Mouse (Mus musculus): ENCODE measurements at regions not wholly inside any gene's neighbourhood (a gene's known extent, or its start where the extent isn't known, plus 50 kb on each side); places are given as distances from the start of the nearest gene placed in this dataset.

GRCm38 (mm10) chr1:120667776-120668175 lies 65.6 kb downstream of the En1 start:
- DNase-seq: no peak

DNA sequence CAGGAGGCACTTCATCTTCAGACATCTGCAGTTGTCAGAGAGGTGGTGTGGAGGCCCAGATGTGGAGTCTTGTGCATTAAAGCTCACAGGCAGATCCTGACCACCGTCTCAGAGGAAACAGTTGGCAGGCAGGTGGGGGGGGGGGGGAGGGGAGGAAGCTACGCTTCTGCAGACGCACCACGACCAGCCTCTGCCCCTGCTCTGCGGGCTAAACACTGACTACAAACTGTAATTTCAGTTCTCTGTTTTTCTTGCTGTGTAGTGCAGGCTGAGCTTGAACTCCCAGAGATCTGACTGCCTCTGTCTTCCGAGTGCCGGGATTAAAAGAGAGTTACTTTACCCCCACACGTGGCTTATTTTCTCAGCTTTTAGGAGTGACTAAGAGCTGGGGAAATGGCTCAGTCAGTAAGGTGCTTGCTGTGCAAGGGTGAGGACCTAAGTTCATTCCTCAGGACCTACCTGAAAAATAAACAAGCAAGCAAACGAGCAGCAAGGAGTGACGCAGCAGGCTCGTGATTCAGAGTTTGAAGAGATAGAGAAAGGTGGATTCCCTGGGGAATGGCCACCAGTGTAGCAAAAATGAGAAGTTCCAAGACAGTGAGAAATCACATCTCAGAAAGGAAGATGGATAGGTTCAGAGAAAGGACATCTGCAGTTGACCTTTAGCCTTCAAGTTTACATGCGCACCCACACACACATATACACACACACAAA lies 81.5 kb downstream of the En1 start:
- DNase-seq: no peak

DNA sequence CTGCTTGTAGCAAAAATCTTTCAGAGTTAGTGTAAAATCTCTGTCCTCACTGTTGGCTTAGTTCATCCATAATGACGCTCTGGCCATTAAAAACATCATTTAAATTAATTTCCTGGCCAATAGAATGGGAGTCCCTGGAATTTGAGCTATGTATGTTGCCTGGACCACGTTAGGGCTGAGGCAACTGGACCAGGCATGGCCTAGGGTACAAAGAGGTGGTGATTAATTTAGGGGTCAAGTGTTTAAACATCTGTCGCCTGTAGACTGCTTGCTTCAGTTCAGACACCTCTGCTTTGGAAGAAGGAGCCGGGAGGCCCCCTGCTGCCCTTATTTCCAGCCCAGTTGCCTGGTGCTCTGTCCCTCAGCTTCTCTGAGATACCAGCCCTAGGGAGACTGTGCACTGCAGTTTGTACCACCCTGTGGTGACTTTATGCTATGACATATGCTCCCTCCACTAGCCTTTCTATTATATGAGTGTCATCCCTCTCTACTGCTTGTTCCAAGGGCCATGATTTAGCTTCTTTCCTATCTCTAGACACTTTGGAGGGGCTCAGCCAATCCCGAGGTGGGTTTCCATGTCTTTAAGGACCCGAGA lies 83.5 kb downstream of the En1 start:
- DNase-seq: peak; percentile 51

- DNase-seq: no peak
Observed at GRCm38 (mm10) chr1:120691571-120691970, 89.4 kb downstream of the En1 start.

DNA sequence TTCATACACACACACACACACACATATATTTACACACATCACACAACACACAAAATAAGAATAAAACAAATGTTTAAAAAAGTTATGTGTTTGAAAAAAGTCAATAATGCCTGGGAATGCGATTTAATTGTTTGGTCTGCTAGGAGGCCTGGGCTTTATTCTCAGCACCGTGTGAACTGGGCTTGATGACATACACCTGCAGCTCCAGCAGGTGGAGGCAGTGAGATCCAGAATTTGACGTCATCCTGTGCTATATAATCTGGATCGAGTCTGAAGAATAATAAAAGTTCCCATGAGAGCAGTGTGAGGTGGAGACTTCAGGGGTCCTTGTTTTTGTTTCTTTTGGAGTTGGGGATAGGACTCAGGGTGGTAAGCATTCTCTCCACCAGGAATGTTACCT lies 96.0 kb downstream of the En1 start:
- no peak for DNase-seq

DNA sequence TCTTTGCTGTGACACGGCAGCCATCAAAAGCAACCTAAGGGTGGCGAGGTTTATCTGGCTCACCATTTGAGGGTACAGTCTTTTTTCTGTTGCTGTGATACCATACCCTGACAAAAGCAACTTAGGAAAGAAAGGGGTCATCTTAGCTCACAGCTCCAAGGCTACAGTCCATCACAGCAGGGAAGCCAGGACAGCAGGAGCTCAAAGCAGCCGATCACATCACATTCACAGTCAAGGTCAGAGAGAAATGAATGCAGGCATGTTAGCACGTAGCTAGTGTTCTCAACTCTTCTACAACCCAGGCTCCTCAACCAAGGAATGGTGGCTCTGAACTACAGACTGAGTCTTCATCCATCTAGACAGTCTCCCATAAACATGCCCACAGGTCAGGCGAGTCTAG lies 102.0 kb downstream of the En1 start:
- DNase-seq: no peak

DNA sequence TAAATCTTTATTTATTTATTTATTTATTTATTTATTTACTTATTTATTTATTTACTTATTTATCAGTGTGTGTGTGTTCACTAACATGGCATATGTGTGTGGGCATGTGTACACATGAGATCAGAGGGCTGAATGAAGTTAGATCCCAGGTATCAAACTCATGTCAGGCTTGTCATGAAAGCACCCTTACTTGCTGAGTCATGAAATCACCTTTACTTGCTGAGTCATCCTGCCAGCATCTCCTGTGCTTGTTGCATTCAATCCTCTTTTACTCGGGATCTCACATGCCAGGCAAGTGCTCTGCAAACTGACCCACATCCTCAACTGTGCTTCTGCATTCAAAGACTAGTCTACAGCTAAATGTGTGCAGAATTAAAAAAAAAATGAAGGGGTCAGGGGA lies 103.8 kb downstream of the En1 start:
- no peak for DNase-seq

- DNase-seq: no peak
Observed at GRCm38 (mm10) chr1:120708511-120708910, 106.3 kb downstream of the En1 start.

DNA sequence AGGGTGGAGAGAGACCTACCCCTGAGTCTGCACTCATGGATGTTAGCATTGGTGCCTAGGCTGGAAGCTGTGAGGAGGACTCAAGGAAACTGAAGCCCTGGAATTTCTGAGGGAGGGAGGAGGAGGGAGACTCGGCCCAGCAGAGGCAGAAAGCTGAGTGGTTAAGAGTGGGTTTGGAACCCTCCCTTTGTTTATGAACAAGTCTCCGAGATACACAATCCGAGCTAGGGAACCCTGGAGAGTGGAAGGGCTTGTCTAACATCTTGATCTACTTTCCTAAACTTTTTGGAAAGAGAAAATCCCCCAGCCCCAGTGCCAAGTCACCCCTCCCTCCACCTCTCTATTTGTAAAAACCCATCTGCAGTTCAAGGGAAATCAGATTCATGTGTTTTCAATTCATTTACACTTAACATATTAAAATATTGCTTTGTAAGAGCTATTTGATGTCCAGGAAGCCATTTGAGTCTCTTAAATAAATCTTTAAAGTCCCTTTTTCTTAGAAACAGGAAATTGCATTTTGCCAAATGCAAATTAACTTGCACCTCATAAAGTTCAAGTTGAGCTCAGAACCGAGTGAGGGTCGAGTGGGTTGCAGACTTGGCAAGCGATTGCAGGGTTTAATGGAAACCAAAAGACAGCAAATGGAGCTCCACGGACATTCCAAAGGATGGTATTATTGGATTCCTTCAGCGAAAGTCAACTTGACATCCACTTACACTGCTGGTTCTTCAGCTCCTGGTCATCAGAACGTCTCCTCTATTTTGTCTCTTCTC lies 113.1 kb downstream of the En1 start:
- no peak for DNase-seq

DNA sequence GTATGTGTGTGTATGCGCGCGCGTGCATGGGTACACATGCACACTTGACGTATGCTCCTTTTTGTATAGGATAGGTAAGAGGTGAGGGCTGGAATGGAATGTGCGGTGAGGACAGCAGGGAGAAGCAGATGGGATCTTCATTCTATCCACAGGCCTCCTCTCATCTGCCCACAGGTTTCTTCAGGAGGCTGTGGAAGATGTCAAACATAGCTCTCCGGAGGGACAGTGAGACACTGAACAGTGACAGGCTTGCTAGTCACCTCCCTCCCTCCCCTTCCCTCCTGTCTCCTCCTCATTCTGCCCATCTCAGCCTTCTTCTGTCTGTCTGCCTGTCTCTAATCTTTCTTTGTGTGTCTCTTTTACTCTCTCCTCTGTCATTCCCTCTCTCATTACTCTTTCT lies 124.6 kb downstream of the En1 start:
- DNase-seq: no peak

GRCm38 (mm10) chr1:120727427-120727826 lies 125.2 kb downstream of the En1 start:
- peak; percentile 17 for DNase-seq

- DNase-seq: no peak
Observed at GRCm38 (mm10) chr1:120732003-120732402, 129.8 kb downstream of the En1 start.

GRCm38 (mm10) chr1:120733683-120734082 lies 131.5 kb downstream of the En1 start:
- no peak for DNase-seq

DNA sequence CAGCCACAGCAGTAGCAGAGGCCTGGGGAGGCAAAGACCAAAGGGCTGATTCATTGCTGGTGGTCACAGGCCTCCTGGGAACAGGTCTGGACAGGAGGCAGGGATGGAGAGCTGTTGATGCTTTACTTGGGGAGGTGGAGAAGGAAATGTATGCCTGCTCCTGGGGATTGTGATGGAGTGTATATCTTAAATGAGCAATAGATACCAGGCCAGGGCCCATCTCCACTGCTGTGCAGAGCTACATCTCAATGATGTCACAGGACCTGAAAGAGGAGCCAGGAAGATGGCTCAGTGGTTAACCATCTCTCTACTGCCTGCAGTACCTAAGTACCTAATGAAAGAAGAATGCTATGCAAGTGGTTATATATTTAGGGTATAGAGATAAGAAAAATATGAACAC lies 132.6 kb downstream of the En1 start:
- DNase-seq: no peak

DNA sequence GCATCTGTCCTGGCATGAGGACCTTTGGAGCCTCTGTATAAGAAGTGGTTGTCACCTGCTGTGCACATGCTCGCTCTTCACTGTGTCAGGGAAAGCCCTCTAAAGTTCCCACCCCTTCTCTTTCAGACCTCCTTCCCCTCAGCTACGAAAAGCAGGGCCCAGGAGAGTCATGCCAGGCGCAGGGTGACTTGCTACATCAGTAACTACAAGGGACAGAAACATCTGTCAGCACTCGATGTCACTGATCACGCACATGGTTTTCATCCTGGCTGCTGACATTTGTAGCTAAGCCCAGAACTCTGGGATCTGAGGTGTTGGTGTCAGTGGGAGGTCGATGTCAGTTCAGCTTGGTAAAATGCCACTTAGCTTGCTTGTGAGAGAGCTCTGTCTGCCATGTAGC lies 137.3 kb downstream of the En1 start:
- DNase-seq: no peak

DNA sequence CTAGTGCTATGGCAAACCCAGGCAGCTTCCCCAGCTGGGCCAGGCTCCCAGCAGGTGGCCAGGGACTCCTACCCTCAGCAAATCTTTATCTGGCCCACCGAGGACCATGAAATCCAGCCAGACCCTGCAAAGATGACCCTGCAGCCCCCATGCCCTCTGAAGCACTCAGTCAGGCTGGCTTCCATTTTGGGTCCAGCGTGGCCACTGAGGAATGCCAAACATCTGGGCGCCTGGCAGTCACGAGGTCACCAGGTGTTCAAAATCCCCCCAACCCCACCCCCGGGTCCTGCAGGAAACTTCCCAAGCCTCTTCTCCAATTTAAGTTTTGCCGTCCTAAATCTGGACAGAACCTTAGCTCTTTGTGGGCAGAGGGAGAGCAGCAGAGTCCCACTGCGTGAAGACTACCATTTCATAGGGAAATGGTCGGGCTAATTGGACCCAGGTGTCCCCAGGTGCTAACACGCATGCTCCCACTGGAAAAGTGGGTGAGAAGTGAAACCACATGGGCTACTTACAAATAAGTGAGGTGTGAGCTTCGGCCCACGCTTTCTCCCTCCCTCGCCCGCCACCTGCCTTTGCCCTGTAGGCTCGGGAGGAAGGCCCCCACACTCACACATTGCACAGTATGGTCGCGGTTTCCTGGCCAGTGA lies 139.0 kb downstream of the En1 start:
- DNase-seq: peak; percentile 58

- no peak for DNase-seq
Observed at GRCm38 (mm10) chr1:120748963-120749362, 146.7 kb downstream of the En1 start.

GRCm38 (mm10) chr1:120753406-120753805 lies 151.2 kb downstream of the En1 start:
- no peak for DNase-seq

DNA sequence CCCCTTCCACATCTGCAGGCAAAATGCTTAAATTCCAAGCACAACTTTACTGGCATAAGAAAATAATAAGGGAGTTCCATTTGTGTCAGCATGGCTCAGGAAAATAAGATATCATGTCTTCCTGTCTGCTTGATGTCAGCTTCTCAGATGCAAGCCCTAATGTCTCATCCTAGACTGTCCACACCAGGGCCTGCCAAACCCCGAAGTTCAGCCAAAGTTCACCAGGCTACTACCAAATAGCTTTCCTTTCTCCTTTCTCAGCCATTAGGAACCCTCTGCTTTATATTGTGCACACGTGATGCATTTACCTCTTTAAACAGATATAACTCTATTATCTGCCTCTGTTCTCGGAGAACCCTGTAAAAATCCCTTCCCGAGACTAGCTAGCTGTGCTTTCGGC lies 152.1 kb downstream of the En1 start:
- DNase-seq: no peak

DNA sequence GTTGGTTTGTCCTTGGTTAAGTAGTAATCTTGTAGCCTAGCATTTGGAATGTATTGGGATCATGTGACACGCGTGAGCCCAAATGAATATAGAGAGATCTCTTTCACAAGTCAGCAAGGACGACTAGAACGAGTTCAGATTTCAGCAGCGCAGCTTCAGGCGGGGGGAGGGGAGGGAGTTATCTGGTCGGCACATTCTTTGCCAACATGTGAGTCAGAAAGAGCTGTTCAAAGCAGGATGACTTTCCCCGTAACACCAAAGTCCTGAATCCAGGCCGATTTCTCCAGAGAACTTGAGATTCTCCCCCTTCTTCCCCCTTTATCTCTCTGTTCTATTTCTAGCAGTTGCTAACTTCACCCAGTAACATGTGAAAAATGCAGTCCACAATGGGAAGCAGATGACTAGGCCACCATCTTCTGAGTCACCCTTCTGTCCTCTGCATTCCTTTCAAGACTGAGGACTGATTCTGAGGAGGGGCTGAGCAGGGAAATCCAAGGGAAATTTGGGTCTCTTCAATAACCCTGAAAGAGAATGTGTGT lies 155.1 kb downstream of the En1 start:
- DNase-seq: peak; percentile 68

- DNase-seq: no peak
Observed at GRCm38 (mm10) chr1:120758172-120758571, 156.0 kb downstream of the En1 start.

GRCm38 (mm10) chr1:120758762-120759161 lies 156.5 kb downstream of the En1 start:
- DNase-seq: no peak

DNA sequence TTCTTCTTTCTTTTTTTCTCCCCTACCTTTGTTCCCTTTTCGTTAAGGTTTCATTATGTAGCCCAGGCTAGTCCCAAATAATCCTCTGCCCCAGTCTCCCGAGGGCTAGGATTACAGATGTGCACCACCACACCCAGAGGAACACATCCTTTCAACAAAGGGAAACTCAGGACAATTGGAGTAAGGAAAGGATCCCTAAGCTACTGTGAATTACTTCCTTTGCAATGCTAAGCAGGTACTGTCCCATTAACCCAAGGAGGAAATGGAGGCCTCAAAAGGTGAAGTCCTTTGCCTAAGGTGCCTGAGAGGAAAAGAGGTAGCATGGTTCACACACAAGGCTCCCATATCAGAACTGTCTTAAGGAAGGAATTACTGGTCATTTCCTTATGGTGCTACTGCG lies 157.2 kb downstream of the En1 start:
- DNase-seq: no peak
